Comparison of ENCODE assay signal across 21 mouse cellular contexts in genomic region chr15:94326626-94327025, GRCm38 (mm10).
DNase-seq lines count a peak whose midpoint lies in the region; ATAC-seq and TF ChIP-seq lines count a peak whose summit lies in the region.
"Had no signal": no experiment of that assay in that cellular context is flagged by ENCODE, and none has a peak within 500 bp of the region (broad histone marks: within the 10 kb centered on the region; RNA-seq: fewer than 3 reads in every experiment).

No protein-coding gene starts in this region.

- no peak for DNase-seq in heart, postnatal 4 days
- DNase-seq in brain, embryonic 14.5 days (ENCODE audit: low read depth): peak; percentile 15
- DNase-seq: B cell, adult 2 months; cerebellum, adult 11-12 months; cerebellum, adult 8-10 months; embryo, embryonic 11 days had no signal

- H3K36me3 ChIP-seq in heart, embryonic 12.5 days: no peaks in the 10 kb centered on the region
- H3K36me3 ChIP-seq in kidney, embryonic 16.5 days (ENCODE audit: insufficient read depth, low read length): no peaks in the 10 kb centered on the region
- H3K36me3 ChIP-seq in kidney, embryonic 14.5 days (ENCODE audit: control insufficient read depth, insufficient read depth, low read length): no peaks in the 10 kb centered on the region
- H3K36me3 ChIP-seq in hindbrain, embryonic 13.5 days: no peaks in the 10 kb centered on the region
- H3K36me3 ChIP-seq: forebrain, embryonic 15.5 days; G1E; heart, embryonic 10.5 days; heart, embryonic 15.5 days; hindbrain, embryonic 15.5 days had no signal

- H3K9ac ChIP-seq in heart, embryonic 12.5 days: no peak overlapping the region
- H3K9ac ChIP-seq in kidney, embryonic 16.5 days (replicated peaks; ENCODE audit: low read length): no peak overlapping the region
- no peak overlapping the region for H3K9ac ChIP-seq in kidney, embryonic 14.5 days (ENCODE audit: low read depth, low read length)
- no peak overlapping the region for H3K9ac ChIP-seq in hindbrain, embryonic 13.5 days
- H3K9ac ChIP-seq: forebrain, embryonic 12.5 days; forebrain, embryonic 15.5 days; heart, embryonic 15.5 days; hindbrain, embryonic 15.5 days had no signal

- TF ChIP-seq CTCF in brain, embryonic 14.5 days (IDR thresholded peaks at IDR 0.05; ENCODE audit: borderline replicate concordance, extremely low read depth, insufficient read depth, insufficient read length): no peak

- H3K4me2 ChIP-seq in heart, embryonic 12.5 days: no peak overlapping the region
- H3K4me2 ChIP-seq in kidney, embryonic 16.5 days (replicated peaks; ENCODE audit: low read depth, low read length): no peak overlapping the region
- H3K4me2 ChIP-seq in kidney, embryonic 14.5 days (replicated peaks; ENCODE audit: low read depth, low read length): no peak overlapping the region
- H3K4me2 ChIP-seq in hindbrain, embryonic 13.5 days: no peak overlapping the region
- H3K4me2 ChIP-seq: forebrain, embryonic 12.5 days; forebrain, embryonic 15.5 days; heart, embryonic 15.5 days; hindbrain, embryonic 15.5 days had no signal

- no peak overlapping the region for H3K4me3 ChIP-seq in heart, embryonic 12.5 days
- H3K4me3 ChIP-seq in kidney, embryonic 16.5 days (ENCODE audit: low read length): no peak overlapping the region
- H3K4me3 ChIP-seq in kidney, embryonic 14.5 days (ENCODE audit: low read length): no peak overlapping the region
- H3K4me3 ChIP-seq in hindbrain, embryonic 13.5 days: no peak overlapping the region
- H3K4me3 ChIP-seq: erythroblast, embryonic 14.5 days; forebrain, embryonic 12.5 days; forebrain, embryonic 15.5 days; heart, adult 2 months; heart, embryonic 10.5 days; heart, embryonic 15.5 days; hindbrain, embryonic 15.5 days had no signal

- no peak for TF ChIP-seq POLR2A in brain, embryonic 14.5 days (IDR thresholded peaks at IDR 0.05; ENCODE audit: borderline replicate concordance, extremely low read depth, insufficient read depth, insufficient read length, poor library complexity, severe bottlenecking)

- no peaks in the 10 kb centered on the region for H3K27me3 ChIP-seq in heart, embryonic 12.5 days (replicated peaks)
- H3K27me3 ChIP-seq in kidney, embryonic 16.5 days (ENCODE audit: insufficient read depth, low read length): no peaks in the 10 kb centered on the region
- no peaks in the 10 kb centered on the region for H3K27me3 ChIP-seq in kidney, embryonic 14.5 days (ENCODE audit: control insufficient read depth, insufficient read depth, low read length)
- H3K27me3 ChIP-seq in hindbrain, embryonic 13.5 days: no peaks in the 10 kb centered on the region
- H3K27me3 ChIP-seq: CH12.LX; forebrain, embryonic 12.5 days; forebrain, embryonic 15.5 days; heart, embryonic 15.5 days; hindbrain, embryonic 15.5 days; Patski had no signal

- WGBS in heart, embryonic 12.5 days: 78% methylated on average over 5 of the region's 5 CpGs
- 88% methylated on average over 5 of the region's 5 CpGs for WGBS in kidney, embryonic 16.5 days
- WGBS in kidney, embryonic 14.5 days: 88% methylated on average over 5 of the region's 5 CpGs
- 94% methylated on average over 5 of the region's 5 CpGs for WGBS in hindbrain, embryonic 13.5 days

- no peak for ATAC-seq in heart, embryonic 12.5 days (ENCODE audit: insufficient number of reproducible peaks, low FRiP score)
- ATAC-seq in kidney, embryonic 16.5 days (ENCODE audit: low FRiP score, low TSS enrichment): no peak
- no peak for ATAC-seq in kidney, embryonic 14.5 days (ENCODE audit: low FRiP score, low TSS enrichment)
- no peak for ATAC-seq in hindbrain, embryonic 13.5 days (ENCODE audit: low FRiP score)
- ATAC-seq: forebrain, embryonic 15.5 days; intestine, postnatal 0 days; Patski had no signal

- peak overlapping the region; percentile 44; the same call in 1 of the 2 replicates for H3K27ac ChIP-seq in heart, embryonic 12.5 days (ENCODE audit: poor library complexity, severe bottlenecking)
- peak overlapping the region; percentile 75 for H3K27ac ChIP-seq in kidney, embryonic 16.5 days (ENCODE audit: low read length)
- H3K27ac ChIP-seq in kidney, embryonic 14.5 days (ENCODE audit: low read depth, low read length): no peak overlapping the region
- no peak overlapping the region for H3K27ac ChIP-seq in hindbrain, embryonic 13.5 days
- H3K27ac ChIP-seq: forebrain, embryonic 12.5 days; forebrain, embryonic 15.5 days; heart, adult 2 months; heart, embryonic 10.5 days; hindbrain, embryonic 15.5 days had no signal

- peaks cover 18% of the 10 kb centered on the region for H3K4me1 ChIP-seq in heart, embryonic 12.5 days (replicated peaks)
- peaks cover 7% of the 10 kb centered on the region; the same call in 1 of the 2 replicates for H3K4me1 ChIP-seq in kidney, embryonic 16.5 days (ENCODE audit: insufficient read depth, low read length)
- 0 out of 2 replicates have a peak, but pooled peaks cover 2% of the 10 kb centered on the region for H3K4me1 ChIP-seq in kidney, embryonic 14.5 days (ENCODE audit: control insufficient read depth, insufficient read depth, low read length)
- peaks cover 17% of the 10 kb centered on the region for H3K4me1 ChIP-seq in hindbrain, embryonic 13.5 days (replicated peaks)
- H3K4me1 ChIP-seq: forebrain, embryonic 12.5 days; heart, embryonic 10.5 days had no signal

- H3K9me3 ChIP-seq in heart, embryonic 12.5 days (replicated peaks): no peaks in the 10 kb centered on the region
- H3K9me3 ChIP-seq in kidney, embryonic 16.5 days (ENCODE audit: low read length): peaks cover 4% of the 10 kb centered on the region; the same call in 1 of the 2 replicates
- no peaks in the 10 kb centered on the region for H3K9me3 ChIP-seq in kidney, embryonic 14.5 days (ENCODE audit: control insufficient read depth, low read length)
- H3K9me3 ChIP-seq in hindbrain, embryonic 13.5 days: no peaks in the 10 kb centered on the region
- H3K9me3 ChIP-seq: forebrain, embryonic 12.5 days; forebrain, embryonic 15.5 days; heart, embryonic 10.5 days; hindbrain, embryonic 15.5 days had no signal

Comparison
In these comparisons a context has a peak if more than half of its experiments do, and no peak if none do; other contexts are left out.
1. H3K27ac ChIP-seq: peak in heart, embryonic 12.5 days (single experiment) and kidney, embryonic 16.5 days (single experiment); none in kidney, embryonic 14.5 days (single experiment) and hindbrain, embryonic 13.5 days (single experiment).